Mouse (Mus musculus) intestine, postnatal 0 days (tissue): ENCODE measurements around the gene Rab7b. TPM values are rescaled to one million over a fixed set of nuclear protein-coding genes. Genes with fewer than 3 reads are reported as not detected.

ENCODE experiments used
- ATAC-seq: fragments of 200-750 bp; cut with Nextera tagmentation; 2 replicates; pipeline ENCODE4 v1.8.0; 2017; ENCODE audit warnings: mild to moderate bottlenecking, moderate TSS enrichment, moderate library complexity
- H3K27ac ChIP-seq: fragments of 300-500 bp; sonication (generic); 2 replicates; pipeline ENCODE4 v1.5.1; 2014; ENCODE audit warnings: mild to moderate bottlenecking, low read depth, low read length, moderate library complexity
- H3K27me3 ChIP-seq: fragments of 300-500 bp; sonication (generic); replicated peaks from 2 replicates; pipeline ENCODE4 v1.6.1; 2014; ENCODE audit warnings: low read length, mixed read lengths; ENCODE audit not compliant: control insufficient read depth, insufficient read depth
- H3K36me3 ChIP-seq: fragments of 300-500 bp; sonication (generic); 2 replicates; pipeline ENCODE4 v1.6.1; 2014; ENCODE audit warnings: mild to moderate bottlenecking, moderate library complexity; ENCODE audit not compliant: control insufficient read depth, insufficient read depth
- H3K4me1 ChIP-seq: fragments of 300-500 bp; sonication (generic); replicated peaks from 2 replicates; pipeline ENCODE4 v1.6.1; 2014; ENCODE audit warnings: antibody characterized with exemption, low read length, mixed read lengths; ENCODE audit not compliant: control insufficient read depth, insufficient read depth
- H3K4me2 ChIP-seq: fragments of 300-500 bp; sonication (generic); replicated peaks from 2 replicates; pipeline ENCODE4 v1.6.1; 2014; ENCODE audit warnings: low read depth, mild to moderate bottlenecking, moderate library complexity
- H3K4me3 ChIP-seq: fragments of 300-500 bp; sonication (generic); 2 replicates; pipeline ENCODE4 v1.5.1; 2014; ENCODE audit warnings: low read depth, low read length
- H3K9ac ChIP-seq: fragments of 300-500 bp; sonication (generic); 2 replicates; pipeline ENCODE4 v1.6.1; 2014; ENCODE audit warnings: mild to moderate bottlenecking, low read depth, low read length
- H3K9me3 ChIP-seq: fragments of 300-500 bp; sonication (generic); 2 replicates; pipeline ENCODE4 v1.6.1; 2016; ENCODE audit warnings: mixed run types; ENCODE audit not compliant: control insufficient read depth
- CTCF ChIP-seq: sonication (generic); IDR thresholded peaks from 2 replicates; pipeline ENCODE4 v1.5.1; 2016; ENCODE audit warnings: low read depth, mild to moderate bottlenecking, control low read depth, antibody characterized with exemption, moderate library complexity
- WGBS: fragments of 180-500 bp; shearing (Covaris S2); extraction: QIAGEN DNeasy Blood & Tissue Kit; methylation state at CpG from one replicate; pipeline ENCODE4 v1.1.7; 2014; 5-methylcytosine and 5-hydroxymethylcytosine counted together
- polyA plus RNA-seq: library from polyadenylated mRNA; unstranded; fragments of >200 nt; fragmentation: Nextera tagmentation; extraction: Ambion mirVana; gene quantifications from 2 replicates; pipeline ENCODE4 v1.2.1, GENCODE M21; 2015

Gene Rab7b
- polyA plus RNA-seq, 1 experiment from 2014 or later = 3.3 TPM

GRCm38 (mm10) chr1:131751181-131751890 is 62.8 kb downstream of the Rab7b start:
- no peak for TF ChIP-seq CTCF
- no peaks in the 10 kb centered on the region for H3K9me3 ChIP-seq
- H3K4me1 ChIP-seq = no peaks in the 10 kb centered on the region
- H3K4me2 ChIP-seq = no peak overlapping the region
- no peak overlapping the region for H3K27ac ChIP-seq
- H3K9ac ChIP-seq = no peak overlapping the region
- no peak for ATAC-seq
- no peaks in the 10 kb centered on the region for H3K36me3 ChIP-seq
- no peaks in the 10 kb centered on the region for H3K27me3 ChIP-seq
- 82% methylated on average over 3 of the region's 3 CpGs for WGBS
- no peak overlapping the region for H3K4me3 ChIP-seq

- H3K4me1 ChIP-seq = no peaks in the 10 kb centered on the region
- H3K36me3 ChIP-seq = no peaks in the 10 kb centered on the region
- no peak for TF ChIP-seq CTCF
- WGBS = 59% methylated on average over 10 of the region's 10 CpGs
- no peak for ATAC-seq
- H3K4me3 ChIP-seq = no peak overlapping the region
- H3K27ac ChIP-seq = no peak overlapping the region
- H3K9me3 ChIP-seq = no peaks in the 10 kb centered on the region
- no peak overlapping the region for H3K9ac ChIP-seq
- no peak overlapping the region for H3K4me2 ChIP-seq
- H3K27me3 ChIP-seq = no peaks in the 10 kb centered on the region
These were observed 63.4 kb downstream of the Rab7b start for GRCm38 (mm10) chr1:131751891-131752311.

DNA sequence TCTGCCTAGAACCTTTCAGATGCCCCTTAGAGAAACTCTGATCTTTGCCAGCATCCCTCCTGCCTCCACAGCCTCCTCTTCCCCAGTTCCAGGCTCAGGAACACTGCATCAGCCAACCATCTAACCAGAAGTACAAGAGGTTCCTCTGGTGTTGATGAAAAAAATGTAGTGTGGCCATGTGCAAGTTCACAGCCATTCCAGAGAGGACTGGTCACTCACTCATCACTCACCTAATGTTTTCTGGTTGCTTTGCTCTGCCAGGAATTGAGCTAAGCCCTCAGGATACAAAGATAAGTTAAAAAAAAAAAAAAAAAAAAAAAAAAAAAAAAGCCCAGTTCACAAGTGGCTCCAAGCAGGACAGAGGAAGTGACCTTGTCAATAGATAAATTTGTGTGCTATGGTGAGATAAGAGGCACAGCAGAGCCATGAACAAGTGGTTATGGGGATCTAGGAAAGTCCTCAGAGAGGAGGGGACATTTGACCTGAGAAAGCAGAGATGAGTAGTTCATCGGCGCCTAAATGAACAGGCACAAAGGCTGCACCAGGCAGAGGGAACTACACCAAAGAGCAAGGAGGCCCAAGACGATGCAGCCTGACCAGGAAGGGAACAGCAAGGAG is 65.8 kb downstream of the Rab7b start:
- Histone ChIP-seq H3K4me2 (no peak overlapping the region), H3K9me3 (no peaks in the 10 kb centered on the region), H3K36me3 (no peaks in the 10 kb centered on the region), H3K9ac (no peak overlapping the region), H3K4me3 (no peak overlapping the region), H3K27ac (no peak overlapping the region), H3K4me1 (no peaks in the 10 kb centered on the region), H3K27me3 (no peaks in the 10 kb centered on the region)
- no peak for TF ChIP-seq CTCF
- ATAC-seq = no peak
- WGBS = 22% methylated on average over 3 of the region's 3 CpGs

DNA sequence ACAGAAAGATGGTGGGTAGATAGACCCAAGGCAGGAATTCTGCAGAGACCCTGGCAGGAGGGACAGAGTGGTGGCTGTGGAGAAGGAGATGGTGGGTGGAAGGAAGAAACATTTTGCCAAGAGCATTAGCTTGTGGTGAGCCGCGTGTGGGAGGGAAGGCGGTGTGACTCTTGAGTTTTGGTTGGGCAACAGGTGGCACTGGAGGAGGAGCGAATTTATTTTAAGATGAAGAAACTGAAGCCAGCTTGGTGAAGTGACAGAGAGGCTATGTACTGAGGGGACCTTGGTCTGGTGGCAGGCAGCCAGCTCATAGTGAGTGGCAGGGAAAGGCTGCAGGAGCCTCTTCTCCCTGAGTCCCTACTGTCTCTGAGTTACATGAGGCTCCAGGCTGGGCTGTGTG is 66.4 kb downstream of the Rab7b start:
- Histone ChIP-seq H3K4me1 (no peaks in the 10 kb centered on the region), H3K4me3 (no peak overlapping the region), H3K36me3 (no peaks in the 10 kb centered on the region), H3K27me3 (no peaks in the 10 kb centered on the region), H3K9me3 (no peaks in the 10 kb centered on the region), H3K27ac (no peak overlapping the region), H3K9ac (no peak overlapping the region), H3K4me2 (no peak overlapping the region)
- ATAC-seq = no peak
- 90% methylated on average over 4 of the region's 4 CpGs for WGBS
- TF ChIP-seq CTCF = no peak

GRCm38 (mm10) chr1:131757211-131757610 is 68.7 kb downstream of the Rab7b start:
- Histone ChIP-seq H3K4me3 (no peak overlapping the region), H3K4me1 (no peaks in the 10 kb centered on the region), H3K27me3 (no peaks in the 10 kb centered on the region), H3K36me3 (no peaks in the 10 kb centered on the region), H3K9me3 (no peaks in the 10 kb centered on the region), H3K27ac (no peak overlapping the region), H3K9ac (no peak overlapping the region), H3K4me2 (no peak overlapping the region)
- TF ChIP-seq CTCF = no peak
- ATAC-seq = no peak
- 93% methylated on average over 6 of the region's 6 CpGs for whole genome bisulfite sequencing

GRCm38 (mm10) chr1:131758796-131759195 is 70.3 kb downstream of the Rab7b start:
- Histone ChIP-seq H3K9ac (no peak overlapping the region), H3K4me3 (no peak overlapping the region), H3K27me3 (no peaks in the 10 kb centered on the region), H3K4me1 (no peaks in the 10 kb centered on the region), H3K4me2 (no peak overlapping the region), H3K9me3 (no peaks in the 10 kb centered on the region), H3K27ac (no peak overlapping the region), H3K36me3 (no peaks in the 10 kb centered on the region)
- no peak for TF ChIP-seq CTCF
- 90% methylated on average over 7 of the region's 7 CpGs for WGBS
- ATAC-seq = no peak
